Comparison of ENCODE assay signal across 38 mouse cellular contexts in the genomic region with DNA sequence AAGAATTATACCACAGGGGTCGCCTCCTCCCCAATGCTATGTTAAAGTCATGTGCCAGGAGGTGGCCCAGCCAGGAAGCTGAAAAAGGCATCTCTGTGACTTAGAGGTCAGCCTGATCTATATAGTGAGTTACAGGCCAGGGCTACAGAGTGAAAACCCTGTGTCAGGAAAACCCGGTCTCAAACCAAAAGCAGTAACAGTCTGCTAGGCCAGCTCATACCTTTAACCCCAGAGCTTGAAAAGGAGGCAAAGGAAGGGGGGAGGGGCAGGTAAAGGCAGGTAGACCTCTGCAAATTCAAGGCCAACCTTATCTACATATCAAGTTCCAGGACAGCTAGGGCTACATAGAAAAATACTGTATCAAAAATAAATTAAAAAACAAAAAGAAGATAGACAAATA. TPM values are rescaled to one million over a fixed set of nuclear protein-coding genes. Genes with fewer than 3 reads are reported as not detected.
"Had no signal": no experiment of that assay in that cellular context is flagged by ENCODE, and none has a peak within 500 bp of the region (broad histone marks: within the 10 kb centered on the region; RNA-seq: fewer than 3 reads in every experiment).

No protein-coding gene starts in this region.

- DNase-seq: gastrocnemius, adult 2 months; gastrocnemius, postnatal 10 days; gastrocnemius, postnatal 25 days; heart, adult 2 months; heart, postnatal 36 days; kidney, adult 18-20 months; kidney, adult 8-10 months; kidney, postnatal 10 days; kidney, postnatal 25 days; kidney, postnatal 4 days; liver; liver, embryonic 13.5 days; liver, postnatal 0 days had no signal

- H3K9ac ChIP-seq: heart, embryonic 13.5 days; heart, embryonic 15.5 days; hindbrain, embryonic 12.5 days; hindbrain, embryonic 14.5 days; limb, embryonic 12.5 days; liver, embryonic 13.5 days; liver, embryonic 15.5 days; liver, postnatal 0 days had no signal

- H3K4me1 ChIP-seq: heart, embryonic 13.5 days; heart, embryonic 15.5 days; hindbrain, embryonic 12.5 days; limb, embryonic 10.5 days; limb, embryonic 12.5 days; liver, embryonic 13.5 days; liver, embryonic 15.5 days had no signal

- H3K4me3 ChIP-seq: gastrocnemius, adult 2 months; heart, adult 2 months; heart, embryonic 13.5 days; heart, embryonic 15.5 days; hindbrain, embryonic 12.5 days; layer of hippocampus, adult 2 months; left cerebral cortex, adult 2 months; limb, embryonic 10.5 days; limb, embryonic 12.5 days; liver, embryonic 13.5 days; liver, embryonic 15.5 days had no signal

- H3K27ac ChIP-seq: gastrocnemius, adult 2 months; heart, adult 2 months; heart, embryonic 13.5 days; heart, embryonic 15.5 days; hindbrain, embryonic 12.5 days; hindbrain, embryonic 14.5 days; layer of hippocampus, adult 2 months; left cerebral cortex, adult 2 months; limb, embryonic 10.5 days; limb, embryonic 12.5 days; liver, embryonic 13.5 days; liver, embryonic 15.5 days had no signal

- H3K27me3 ChIP-seq: heart, embryonic 13.5 days; heart, embryonic 15.5 days; hindbrain, embryonic 12.5 days; limb, embryonic 12.5 days; liver, embryonic 13.5 days; liver, embryonic 15.5 days had no signal

- H3K9me3 ChIP-seq: heart, embryonic 13.5 days; heart, embryonic 15.5 days; hindbrain, embryonic 12.5 days; limb, embryonic 10.5 days; limb, embryonic 12.5 days; liver, embryonic 13.5 days; liver, embryonic 15.5 days had no signal

RNA-seq across cellular contexts. Expression of a gene that starts 32.3 kb away (rescaled TPM):
- total RNA-seq: gastrocnemius, adult 2 months; gastrocnemius, postnatal 10 days; gastrocnemius, postnatal 25 days; gastrocnemius, postnatal 4 days; granulocyte monocyte progenitor cell, adult 5-6 weeks; heart, adult 2 months; heart, postnatal 36 days; hematopoietic stem cell, adult 5-6 weeks; layer of hippocampus, adult 2 months; layer of hippocampus, postnatal 10 days; layer of hippocampus, postnatal 25 days; left cerebral cortex, adult 2 months; left cerebral cortex, postnatal 14 days; left cerebral cortex, postnatal 36 days had no signal
- polyA plus RNA-seq: heart, adult 2 months; heart, embryonic 11.5 days; heart, embryonic 15.5 days; heart, postnatal 0 days; hindbrain, embryonic 12.5 days; hindbrain, embryonic 14.5 days; hindbrain, embryonic 16.5 days; inflammation-experienced regulatory T-cells, adult 6 months; intestine, postnatal 0 days; kidney, embryonic 14.5 days; kidney, embryonic 16.5 days; limb, embryonic 10.5 days; limb, embryonic 12.5 days; limb, embryonic 14.5 days; liver, embryonic 11.5 days; liver, embryonic 13.5 days; liver, embryonic 15.5 days; liver, postnatal 0 days had no signal
